Mouse (Mus musculus) activated CD4-positive, CD25-positive, alpha-beta regulatory T cell, adult 9 weeks (primary cell): ENCODE results near the gene Bap1. TPM values are rescaled to one million over a fixed set of nuclear protein-coding genes. Genes with fewer than 3 reads are reported as not detected.

Experiments used
- polyA plus RNA-seq: library from polyadenylated mRNA; unstranded; fragments of 100-300 nt; shearing (Covaris generic); gene quantifications from one replicate; pipeline ENCODE4 v1.2.1, GENCODE M21; 2017

Gene Bap1
- 90.5 TPM for polyA plus RNA-seq

GRCm38 (mm10) chr14:31251084-31251604, at the start of gene Bap1, which contains the start of gene Phf7:
Gene Bap1 (plus strand): TSS chr14:31251450.
Gene Phf7 (minus strand): TSS chr14:31251317.

GRCm38 (mm10) chr14:31208084-31208483, 43.2 kb upstream of the Bap1 start, which contains the start of gene Tnnc1:
Gene Tnnc1 (plus strand): TSS chr14:31208312.

DNA sequence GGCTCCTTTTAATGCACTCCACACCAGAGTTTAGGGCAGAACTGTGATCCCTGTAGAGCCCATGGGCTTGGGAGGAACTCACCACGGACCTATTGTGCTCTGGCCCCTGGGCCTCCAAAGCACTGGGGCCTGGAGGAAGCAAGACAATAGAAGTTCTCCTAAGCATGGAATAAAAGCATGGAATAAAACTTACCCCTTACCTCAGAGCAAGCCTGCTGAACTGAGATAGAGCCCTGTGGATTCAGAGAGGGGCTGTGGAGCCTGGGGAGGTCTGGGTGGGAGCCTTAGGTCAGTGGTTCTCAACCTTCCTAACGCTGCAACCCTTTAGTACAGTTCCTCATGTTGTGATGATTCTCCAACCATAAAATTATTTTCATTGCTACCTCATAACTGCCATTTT, 34.4 kb upstream of the Bap1 start, which contains the start of gene Nisch:
Gene Nisch (minus strand): TSS at position 101 of the 400 bp plus-strand sequence.

DNA sequence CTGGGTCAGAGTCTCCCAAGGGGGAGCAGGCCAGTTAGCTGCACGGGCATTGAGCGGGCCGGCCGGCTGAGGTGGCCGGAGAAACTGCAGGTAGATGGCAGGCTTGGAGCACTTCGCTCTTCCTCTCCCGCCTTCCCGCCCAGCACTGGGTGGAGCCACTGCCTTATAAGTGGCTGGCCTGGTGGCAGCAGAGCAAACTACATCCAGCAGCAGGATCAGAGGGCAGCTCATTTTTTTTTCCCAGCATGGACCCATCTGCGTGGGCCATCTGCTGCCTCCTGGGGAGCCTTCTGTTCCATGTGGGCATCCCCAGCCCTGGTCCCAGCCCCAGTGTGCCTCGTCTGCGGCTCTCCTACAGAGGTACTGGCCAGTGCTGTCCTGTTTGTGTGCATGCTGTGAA, 33.6 kb upstream of the Bap1 start, which contains the start of gene Sema3g:
Gene Sema3g (plus strand): TSS at position 195 of the 400 bp plus-strand sequence.

Other genes with a start within 250 kb of the Bap1 start
- 367 TPM for gene Spcs1, start 249.8 kb upstream of the Bap1 start, polyA plus RNA-seq
- gene Pbrm1, start 232.3 kb upstream of the Bap1 start, polyA plus RNA-seq, result 40.6 TPM
- gene Gnl3, start 232.3 kb upstream of the Bap1 start, polyA plus RNA-seq, result 84.0 TPM
- 58.6 TPM for gene Smim4, start 122.5 kb upstream of the Bap1 start, polyA plus RNA-seq
- gene Nt5dc2, start 120.4 kb upstream of the Bap1 start, polyA plus RNA-seq, result not detected
- 3.2 TPM for gene Stab1, start 82.8 kb upstream of the Bap1 start, polyA plus RNA-seq
- 0.42 TPM for gene Tnnc1, start 43.1 kb upstream of the Bap1 start, polyA plus RNA-seq
- 176 TPM for gene Nisch, start 34.5 kb upstream of the Bap1 start, polyA plus RNA-seq
- 0.07 TPM for gene Sema3g, start 33.6 kb upstream of the Bap1 start, polyA plus RNA-seq
- gene Phf7, start 133 bp upstream of the Bap1 start, polyA plus RNA-seq, result 12.3 TPM
- gene Dnah1, start 72.4 kb downstream of the Bap1 start, polyA plus RNA-seq, result not detected
- 25.4 TPM for gene Capn7, start 85.2 kb downstream of the Bap1 start, polyA plus RNA-seq
- gene Sh3bp5, start 184.6 kb downstream of the Bap1 start, polyA plus RNA-seq, result 27.7 TPM
- 35.0 TPM for gene Eaf1, start 242.9 kb downstream of the Bap1 start, polyA plus RNA-seq
- 69.1 TPM for gene Mettl6, start 243.6 kb downstream of the Bap1 start, polyA plus RNA-seq